Mouse (Mus musculus): Measurements from ENCODE around the gene Stag1. TPM values are rescaled to one million over a fixed set of nuclear protein-coding genes. Genes with fewer than 3 reads are reported as not detected.

Stag1 gene
- 26.7 and 30.4 TPM in 2 replicates for polyA plus RNA-seq (2012; rRNA removed)

DNA sequence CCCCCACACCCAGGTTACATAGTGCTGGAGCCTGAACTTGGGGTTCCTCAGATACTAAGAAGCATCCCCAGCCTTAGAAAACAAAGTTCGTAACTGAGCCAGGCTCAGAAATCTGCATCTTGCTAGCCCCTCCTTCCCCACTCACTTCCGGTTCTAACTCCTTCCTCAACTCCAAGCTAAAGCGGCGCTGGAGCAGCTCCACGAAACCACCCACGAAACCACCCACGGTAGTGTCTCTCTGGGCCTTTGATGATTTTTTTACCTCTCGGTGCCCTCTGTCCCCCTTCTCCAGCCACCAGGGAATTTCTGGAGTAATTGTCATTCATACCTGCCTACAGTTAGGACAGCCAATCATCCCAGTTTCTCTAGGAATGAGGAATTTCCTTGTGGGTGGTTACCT, at the start of gene Stag1:
Gene Stag1 (plus strand): TSS at position 253 of the 400 bp plus-strand sequence.
- Histone ChIP-seq H3K4me3 (ENCODE audit: insufficient read depth, low read length) (no peak within 1 kb of the TSS), H3K4me1 (ENCODE audit: control insufficient read depth, insufficient read depth, low read length) (no peaks in the 10 kb centered on the region), H3K27ac (ENCODE audit: insufficient read depth, low read length) (no peak within 1 kb of the TSS)
- TF ChIP-seq CTCF (IDR thresholded peaks at IDR 0.05; ENCODE audit: extremely low read depth, insufficient read depth, low read length) (no peak), POLR2A (IDR thresholded peaks at IDR 0.05; ENCODE audit: extremely low read depth, insufficient read depth, low read length) (no peak)

DNA sequence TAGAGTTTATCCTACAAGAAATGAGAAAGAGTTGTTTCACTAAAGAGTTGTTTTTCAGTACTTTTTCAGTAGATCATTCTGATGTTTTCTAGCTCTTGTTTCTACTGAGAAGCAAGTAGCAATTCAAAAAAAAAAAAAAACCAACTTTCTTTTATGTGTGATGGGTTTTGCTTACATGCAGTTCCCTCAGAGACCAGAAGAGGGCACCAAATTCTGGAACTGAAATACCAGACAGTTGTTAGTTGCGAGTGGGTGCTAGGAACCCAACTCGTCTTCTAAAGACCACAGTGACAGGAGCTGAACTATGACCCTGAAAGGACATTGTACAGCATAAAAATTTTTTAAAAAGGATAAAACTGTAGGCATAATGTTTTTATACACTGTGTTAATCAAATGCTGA, 49.3 kb upstream of the Stag1 start:
- no peak overlapping the region for H3K27ac ChIP-seq (ENCODE audit: insufficient read depth, low read length)
- no peaks in the 10 kb centered on the region; the same call in 1 of the 2 replicates for H3K4me1 ChIP-seq (ENCODE audit: control insufficient read depth, insufficient read depth, low read length)
- no peak overlapping the region for H3K4me3 ChIP-seq (ENCODE audit: insufficient read depth, low read length)
- TF ChIP-seq CTCF (IDR thresholded peaks at IDR 0.05; ENCODE audit: extremely low read depth, insufficient read depth, low read length), result no peak
- TF ChIP-seq POLR2A (IDR thresholded peaks at IDR 0.05; ENCODE audit: extremely low read depth, insufficient read depth, low read length), result no peak

DNA sequence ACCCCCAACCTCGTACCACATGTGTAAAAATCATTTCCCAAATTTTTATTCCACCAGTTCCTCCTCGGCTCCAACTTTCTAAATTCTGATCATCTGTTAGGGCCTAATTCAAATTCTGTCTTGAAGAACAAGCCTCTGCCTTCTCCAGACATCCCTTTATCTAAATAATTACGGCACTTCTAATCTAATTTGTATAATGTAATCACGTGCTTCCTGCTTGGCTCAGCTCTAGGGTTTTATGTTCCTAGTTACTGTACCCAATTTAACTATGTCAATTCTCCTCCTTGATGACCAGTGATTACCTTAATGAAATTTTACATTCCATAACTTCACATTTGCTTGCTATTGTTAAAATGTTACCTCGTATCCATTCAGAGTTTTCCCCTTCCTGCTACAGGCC, 41.9 kb upstream of the Stag1 start:
- no peak for TF ChIP-seq POLR2A (IDR thresholded peaks at IDR 0.05; ENCODE audit: extremely low read depth, insufficient read depth, low read length)
- no peak for TF ChIP-seq CTCF (IDR thresholded peaks at IDR 0.05; ENCODE audit: extremely low read depth, insufficient read depth, low read length)
- peaks cover 2% of the 10 kb centered on the region; the same call in 1 of the 2 replicates for H3K4me1 ChIP-seq (ENCODE audit: control insufficient read depth, insufficient read depth, low read length)
- H3K4me3 ChIP-seq (ENCODE audit: insufficient read depth, low read length), result no peak overlapping the region
- H3K27ac ChIP-seq (ENCODE audit: insufficient read depth, low read length), result no peak overlapping the region

DNA sequence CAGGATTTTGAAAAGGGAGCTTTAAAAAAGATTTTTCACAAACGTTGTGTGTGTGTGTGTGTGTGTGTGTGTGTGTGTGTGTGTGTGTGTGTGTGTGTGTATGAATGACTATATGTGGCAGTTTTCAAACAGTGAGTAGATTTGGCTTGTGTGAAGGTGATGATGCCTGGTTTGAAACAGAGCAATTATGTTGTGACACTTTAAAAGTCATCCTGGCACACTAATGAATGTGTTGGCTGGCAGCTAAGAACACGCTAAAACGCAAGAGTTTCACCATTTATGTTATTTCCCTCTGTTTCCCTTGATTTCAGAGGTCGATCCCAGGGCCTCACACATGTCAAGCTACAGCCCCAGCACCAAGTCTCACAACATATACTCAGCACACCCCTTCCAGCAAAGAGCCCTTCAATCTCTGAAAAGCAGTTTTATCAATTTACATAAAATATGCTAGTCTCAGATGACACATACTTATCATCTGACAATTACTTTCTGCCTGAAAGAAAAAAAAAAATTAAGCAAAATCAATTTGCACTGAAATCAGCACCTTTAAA, 39.5 kb upstream of the Stag1 start:
- Histone ChIP-seq H3K4me3 (ENCODE audit: insufficient read depth, low read length) (no peak overlapping the region), H3K27ac (ENCODE audit: insufficient read depth, low read length) (no peak overlapping the region), H3K4me1 (ENCODE audit: control insufficient read depth, insufficient read depth, low read length) (peaks cover 2% of the 10 kb centered on the region; the same call in 1 of the 2 replicates)
- TF ChIP-seq POLR2A (IDR thresholded peaks at IDR 0.05; ENCODE audit: extremely low read depth, insufficient read depth, low read length) (no peak), CTCF (IDR thresholded peaks at IDR 0.05; ENCODE audit: extremely low read depth, insufficient read depth, low read length) (no peak)

DNA sequence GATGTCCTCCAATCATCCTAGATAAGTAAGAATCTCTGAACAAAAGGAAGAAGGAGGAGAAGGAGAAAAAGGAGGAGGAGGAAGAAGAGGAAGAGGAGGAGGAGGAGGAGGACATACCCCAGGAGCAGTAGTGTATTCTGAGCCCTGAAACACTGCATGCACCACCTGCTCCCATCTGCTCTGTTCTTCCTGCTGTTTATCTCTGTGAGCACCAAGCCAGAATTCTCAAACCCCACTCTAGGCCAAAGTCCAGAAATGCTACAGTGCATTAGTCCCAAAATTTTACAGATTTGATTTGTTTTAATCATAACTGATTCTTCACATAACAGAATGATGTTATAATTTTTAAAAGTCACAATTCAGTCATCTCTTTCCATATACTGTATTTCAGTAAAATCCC, 38.6 kb upstream of the Stag1 start:
- TF ChIP-seq POLR2A (IDR thresholded peaks at IDR 0.05; ENCODE audit: extremely low read depth, insufficient read depth, low read length), result no peak
- TF ChIP-seq CTCF (IDR thresholded peaks at IDR 0.05; ENCODE audit: extremely low read depth, insufficient read depth, low read length), result no peak
- Histone ChIP-seq H3K4me3 (ENCODE audit: insufficient read depth, low read length) (no peak overlapping the region), H3K4me1 (ENCODE audit: control insufficient read depth, insufficient read depth, low read length) (peaks cover 2% of the 10 kb centered on the region; the same call in 1 of the 2 replicates), H3K27ac (ENCODE audit: insufficient read depth, low read length) (no peak overlapping the region)

DNA sequence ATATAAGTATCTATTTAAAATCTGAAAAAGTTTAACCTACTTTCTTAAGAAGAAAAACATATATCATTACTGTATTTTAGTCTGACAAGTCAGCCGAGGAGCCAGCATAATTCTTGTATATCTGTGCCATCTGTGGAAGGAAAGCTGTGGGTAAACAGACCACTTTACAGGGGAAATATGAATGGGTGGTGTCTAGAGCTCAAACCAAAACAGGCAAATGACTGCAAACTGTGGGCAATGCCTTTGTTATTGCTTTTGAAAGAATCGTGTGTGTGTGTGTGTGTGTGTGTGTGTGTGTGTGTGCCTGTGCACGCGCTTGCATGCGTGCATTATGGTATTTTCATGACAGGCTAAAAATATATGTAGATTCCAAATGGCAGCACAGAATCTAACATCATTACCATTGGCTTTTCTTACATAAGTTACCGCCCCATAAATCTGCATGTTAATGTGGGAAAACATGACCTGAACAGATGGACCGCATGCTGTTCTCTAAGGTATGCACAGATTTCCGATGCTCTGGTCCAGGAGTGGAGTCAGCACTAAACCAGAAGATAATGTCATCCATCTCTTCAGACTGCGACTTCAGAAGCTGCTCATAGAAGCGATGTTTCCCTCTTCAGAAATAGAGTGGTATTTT, 37.2 kb upstream of the Stag1 start:
- TF ChIP-seq CTCF (IDR thresholded peaks at IDR 0.05; ENCODE audit: extremely low read depth, insufficient read depth, low read length), result no peak
- no peak for TF ChIP-seq POLR2A (IDR thresholded peaks at IDR 0.05; ENCODE audit: extremely low read depth, insufficient read depth, low read length)
- Histone ChIP-seq H3K4me3 (ENCODE audit: insufficient read depth, low read length) (no peak overlapping the region), H3K27ac (ENCODE audit: insufficient read depth, low read length) (no peak overlapping the region), H3K4me1 (ENCODE audit: control insufficient read depth, insufficient read depth, low read length) (peaks cover 2% of the 10 kb centered on the region; the same call in 1 of the 2 replicates)

DNA sequence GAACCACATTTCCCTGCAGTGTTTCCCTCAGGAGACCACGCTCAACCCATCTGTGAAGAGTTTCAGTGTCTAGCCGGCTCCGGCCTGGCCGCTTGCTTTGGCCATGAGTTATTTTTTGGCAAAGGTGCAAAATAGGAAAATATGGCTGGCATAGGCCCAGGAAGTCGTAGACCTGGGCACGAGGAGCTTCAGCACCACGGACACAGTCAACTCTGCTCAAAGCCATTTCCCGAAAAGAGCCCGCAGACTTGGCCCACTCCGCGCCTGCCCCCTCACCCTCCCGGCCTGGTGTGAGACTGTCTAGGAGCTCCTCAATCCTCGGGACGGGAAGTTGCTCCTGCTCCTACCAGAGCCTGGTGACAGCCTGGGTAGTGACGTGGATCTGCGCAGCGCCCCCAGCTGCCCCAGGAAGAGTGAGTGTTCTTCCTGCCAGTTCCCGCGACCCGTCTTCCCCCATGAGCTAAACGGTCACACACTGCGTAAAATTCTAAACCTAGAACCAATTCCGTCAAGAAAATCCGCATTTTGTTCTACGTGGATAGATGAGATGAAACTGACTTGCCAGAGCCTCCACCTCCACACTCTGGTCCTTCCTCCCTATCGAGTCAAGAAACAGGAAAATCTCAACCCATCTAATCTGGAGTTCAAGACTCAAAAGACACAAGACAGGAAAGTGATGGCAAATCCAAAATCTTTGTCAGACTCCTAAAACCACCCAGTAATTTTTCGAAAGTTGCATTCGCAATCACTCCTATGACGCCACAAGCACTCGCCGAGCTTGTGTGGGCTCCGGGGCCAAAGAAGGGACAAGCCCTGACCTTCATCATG, 27.6 kb upstream of the Stag1 start:
- Histone ChIP-seq H3K4me1 (ENCODE audit: control insufficient read depth, insufficient read depth, low read length) (no peaks in the 10 kb centered on the region; the same call in 1 of the 2 replicates), H3K27ac (ENCODE audit: insufficient read depth, low read length) (no peak overlapping the region), H3K4me3 (ENCODE audit: insufficient read depth, low read length) (peak overlapping the region; percentile 55)
- TF ChIP-seq CTCF (IDR thresholded peaks at IDR 0.05; ENCODE audit: extremely low read depth, insufficient read depth, low read length) (no peak), POLR2A (IDR thresholded peaks at IDR 0.05; ENCODE audit: extremely low read depth, insufficient read depth, low read length) (no peak)

DNA sequence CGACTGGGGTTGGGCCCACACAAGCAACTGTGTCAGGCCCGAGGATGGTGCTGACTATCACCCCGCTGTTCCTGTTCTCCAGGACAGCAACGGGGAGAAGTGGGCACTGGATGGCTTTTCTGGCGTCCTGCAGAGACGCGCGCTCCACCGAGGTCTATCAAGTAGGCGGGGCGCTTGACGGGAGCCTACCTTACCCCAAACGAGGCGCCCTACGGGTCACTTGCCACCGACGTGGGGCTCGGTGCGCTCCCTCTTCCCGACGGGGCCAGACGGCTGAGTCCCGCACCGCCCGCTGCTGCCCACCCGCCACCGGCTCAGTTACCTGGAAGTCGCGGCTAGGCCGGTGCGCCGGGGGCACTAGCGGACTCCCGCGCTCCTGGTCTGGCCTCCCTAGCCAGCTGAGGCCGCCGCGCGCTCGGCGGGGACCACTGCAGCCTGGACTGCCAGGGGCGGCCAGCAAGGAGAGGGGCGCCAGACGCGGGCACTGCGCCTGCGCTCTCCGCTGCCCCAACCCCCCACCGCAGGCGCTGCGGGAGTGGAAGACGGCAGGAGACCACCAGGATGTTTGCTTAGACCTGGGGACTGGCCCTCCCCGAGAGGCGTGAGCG, 26.9 kb upstream of the Stag1 start, which contains the start of gene Slc35g2:
Gene Slc35g2 (minus strand): TSS at position 465 of the 608 bp plus-strand sequence.
- Histone ChIP-seq H3K4me1 (ENCODE audit: control insufficient read depth, insufficient read depth, low read length) (no peaks in the 10 kb centered on the region; the same call in 1 of the 2 replicates), H3K27ac (ENCODE audit: insufficient read depth, low read length) (0 out of 2 replicates have a peak within 1 kb of the TSS, but pooled peaks have one; percentile 15), H3K4me3 (ENCODE audit: insufficient read depth, low read length) (peak within 1 kb of the TSS; percentile 55)
- no peak for TF ChIP-seq CTCF (IDR thresholded peaks at IDR 0.05; ENCODE audit: extremely low read depth, insufficient read depth, low read length)
- no peak for TF ChIP-seq POLR2A (IDR thresholded peaks at IDR 0.05; ENCODE audit: extremely low read depth, insufficient read depth, low read length)

DNA sequence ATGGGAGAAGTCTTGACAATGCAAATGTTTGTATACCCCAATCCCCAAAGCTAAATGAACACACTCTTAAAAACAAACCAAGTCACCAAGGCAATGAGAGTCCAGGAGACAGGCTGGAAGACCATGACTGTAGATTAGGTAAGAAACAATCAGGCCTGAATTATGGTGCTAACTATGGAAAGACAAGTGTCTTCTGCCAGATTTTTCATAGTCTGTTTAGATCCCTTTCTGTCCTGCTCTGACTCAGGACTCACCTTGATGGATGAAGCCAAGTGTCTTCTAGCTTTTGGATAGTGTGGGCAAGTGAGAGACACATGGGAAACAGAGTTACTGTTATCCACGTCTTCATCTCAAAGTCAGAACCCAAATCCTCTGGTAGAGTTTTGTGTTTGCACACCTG, 26.1 kb upstream of the Stag1 start:
- Histone ChIP-seq H3K4me1 (ENCODE audit: control insufficient read depth, insufficient read depth, low read length) (no peaks in the 10 kb centered on the region), H3K27ac (ENCODE audit: insufficient read depth, low read length) (no peak overlapping the region), H3K4me3 (ENCODE audit: insufficient read depth, low read length) (peak overlapping the region; percentile 55; the same call in 1 of the 2 replicates)
- TF ChIP-seq CTCF (IDR thresholded peaks at IDR 0.05; ENCODE audit: extremely low read depth, insufficient read depth, low read length) (no peak), POLR2A (IDR thresholded peaks at IDR 0.05; ENCODE audit: extremely low read depth, insufficient read depth, low read length) (no peak)
